Mouse (Mus musculus): ENCODE results near the gene Tlx2. TPM values are rescaled to one million over a fixed set of nuclear protein-coding genes. Genes with fewer than 3 reads are reported as not detected.
A peak's percentile ranks its signal among the peaks of the same experiment; 100 is the strongest.

Gene Tlx2
- total and polyA plus RNA-seq, 3 experiments, result not detected

- Histone ChIP-seq H3K36me3 (replicated peaks) (peaks cover 12% of the 10 kb centered on the region), H3K27me3 (ENCODE audit: insufficient read depth, low read length) (no peaks in the 10 kb centered on the region), H3K4me1 (ENCODE audit: insufficient read depth, low read depth, low read length) (peaks cover 84% of the 10 kb centered on the region), H3K9me3 (replicated peaks) (no peaks in the 10 kb centered on the region), H3K4me3 (ENCODE audit: low read depth, low read length) (no peak overlapping the region)
- ATAC-seq (ENCODE audit: extremely low read depth, insufficient number of reproducible peaks, low FRiP score, poor library complexity, severe bottlenecking), result no peak
- no peak for DNase-seq (ENCODE audit: low spot score)
- no peak for TF ChIP-seq POLR2AphosphoS5 (IDR thresholded peaks at IDR 0.05; ENCODE audit: insufficient replicate concordance, low read depth, low read length)
- no peak for TF ChIP-seq TAL1 (conservative IDR thresholded peaks at IDR 0.05; ENCODE audit: low read depth, low read length)
- no peak for TF ChIP-seq GATA1 (IDR thresholded peaks at IDR 0.05; ENCODE audit: borderline replicate concordance, low read length)
These were observed 45.7 kb downstream of the Tlx2 start for GRCm38 (mm10) chr6:83024421-83024820.

- DNase-seq (ENCODE audit: low spot score) (no peak), ATAC-seq (ENCODE audit: extremely low read depth, insufficient number of reproducible peaks, low FRiP score, poor library complexity, severe bottlenecking) (no peak)
- Histone ChIP-seq H3K4me1 (ENCODE audit: insufficient read depth, low read depth, low read length) (peaks cover 84% of the 10 kb centered on the region), H3K4me3 (ENCODE audit: low read depth, low read length) (no peak overlapping the region), H3K36me3 (replicated peaks) (peaks cover 6% of the 10 kb centered on the region), H3K27me3 (ENCODE audit: insufficient read depth, low read length) (no peaks in the 10 kb centered on the region), H3K9me3 (replicated peaks) (no peaks in the 10 kb centered on the region)
- no peak for TF ChIP-seq GATA1 (IDR thresholded peaks at IDR 0.05; ENCODE audit: borderline replicate concordance, low read length)
- TF ChIP-seq POLR2AphosphoS5 (IDR thresholded peaks at IDR 0.05; ENCODE audit: insufficient replicate concordance, low read depth, low read length), result no peak
- TF ChIP-seq CTCF (IDR thresholded peaks at IDR 0.05; ENCODE audit: low read depth, low read length), result no peak
- TF ChIP-seq GATA2 (IDR thresholded peaks at IDR 0.05; ENCODE audit: borderline replicate concordance, low read depth, low read length), result no peak
- no peak for TF ChIP-seq TAL1 (conservative IDR thresholded peaks at IDR 0.05; ENCODE audit: low read depth, low read length)
These were observed 46.3 kb downstream of the Tlx2 start for GRCm38 (mm10) chr6:83023786-83024185.

- DNase-seq (ENCODE audit: low spot score), result no peak
- Histone ChIP-seq H3K36me3 (replicated peaks) (peaks cover 2% of the 10 kb centered on the region), H3K27me3 (ENCODE audit: insufficient read depth, low read length) (no peaks in the 10 kb centered on the region), H3K4me1 (ENCODE audit: insufficient read depth, low read depth, low read length) (peaks cover 81% of the 10 kb centered on the region), H3K9me3 (replicated peaks) (no peaks in the 10 kb centered on the region), H3K4me3 (ENCODE audit: low read depth, low read length) (no peak overlapping the region)
- TF ChIP-seq GATA2 (IDR thresholded peaks at IDR 0.05; ENCODE audit: borderline replicate concordance, low read depth, low read length), result no peak
- TF ChIP-seq POLR2AphosphoS5 (IDR thresholded peaks at IDR 0.05; ENCODE audit: insufficient replicate concordance, low read depth, low read length), result no peak
- TF ChIP-seq CTCF (IDR thresholded peaks at IDR 0.05; ENCODE audit: low read depth, low read length), result no peak
- TF ChIP-seq GATA1 (IDR thresholded peaks at IDR 0.05; ENCODE audit: borderline replicate concordance, low read length), result no peak
- no peak for TF ChIP-seq TAL1 (conservative IDR thresholded peaks at IDR 0.05; ENCODE audit: low read depth, low read length)
- ATAC-seq (ENCODE audit: extremely low read depth, insufficient number of reproducible peaks, low FRiP score, poor library complexity, severe bottlenecking), result no peak
These were observed 47.1 kb downstream of the Tlx2 start for GRCm38 (mm10) chr6:83023008-83023407.

- Histone ChIP-seq H3K4me1 (ENCODE audit: insufficient read depth, low read depth, low read length) (peaks cover 76% of the 10 kb centered on the region), H3K27me3 (ENCODE audit: insufficient read depth, low read length) (no peaks in the 10 kb centered on the region), H3K36me3 (replicated peaks) (no peaks in the 10 kb centered on the region), H3K9me3 (replicated peaks) (no peaks in the 10 kb centered on the region), H3K4me3 (ENCODE audit: low read depth, low read length) (no peak overlapping the region)
- no peak for DNase-seq (ENCODE audit: low spot score)
- TF ChIP-seq GATA1 (IDR thresholded peaks at IDR 0.05; ENCODE audit: borderline replicate concordance, low read length) (no peak), CTCF (IDR thresholded peaks at IDR 0.05; ENCODE audit: low read depth, low read length) (no peak), GATA2 (IDR thresholded peaks at IDR 0.05; ENCODE audit: borderline replicate concordance, low read depth, low read length) (no peak), POLR2AphosphoS5 (IDR thresholded peaks at IDR 0.05; ENCODE audit: insufficient replicate concordance, low read depth, low read length) (no peak), TAL1 (conservative IDR thresholded peaks at IDR 0.05; ENCODE audit: low read depth, low read length) (no peak)
- no peak for ATAC-seq (ENCODE audit: extremely low read depth, insufficient number of reproducible peaks, low FRiP score, poor library complexity, severe bottlenecking)
These were observed 49.1 kb downstream of the Tlx2 start for GRCm38 (mm10) chr6:83020836-83021593.

- Histone ChIP-seq H3K36me3 (replicated peaks) (no peaks in the 10 kb centered on the region), H3K4me1 (ENCODE audit: insufficient read depth, low read depth, low read length) (peaks cover 80% of the 10 kb centered on the region)
These were observed 50.0 kb downstream of the Tlx2 start for GRCm38 (mm10) chr6:83020121-83020520.

GRCm38 (mm10) chr6:83019044-83019443 lies 51.0 kb downstream of the Tlx2 start:
- Histone ChIP-seq H3K36me3 (replicated peaks) (no peaks in the 10 kb centered on the region), H3K4me3 (ENCODE audit: low read depth, low read length) (no peak overlapping the region), H3K9me3 (replicated peaks) (no peaks in the 10 kb centered on the region), H3K27me3 (ENCODE audit: insufficient read depth, low read length) (no peaks in the 10 kb centered on the region), H3K4me1 (ENCODE audit: insufficient read depth, low read depth, low read length) (peaks cover 80% of the 10 kb centered on the region)
- TF ChIP-seq CTCF (IDR thresholded peaks at IDR 0.05; ENCODE audit: low read depth, low read length) (no peak), GATA2 (IDR thresholded peaks at IDR 0.05; ENCODE audit: borderline replicate concordance, low read depth, low read length) (no peak), POLR2AphosphoS5 (IDR thresholded peaks at IDR 0.05; ENCODE audit: insufficient replicate concordance, low read depth, low read length) (no peak), TAL1 (conservative IDR thresholded peaks at IDR 0.05; ENCODE audit: low read depth, low read length) (no peak), GATA1 (IDR thresholded peaks at IDR 0.05; ENCODE audit: borderline replicate concordance, low read length) (no peak)
- ATAC-seq (ENCODE audit: extremely low read depth, insufficient number of reproducible peaks, low FRiP score, poor library complexity, severe bottlenecking) (no peak), DNase-seq (ENCODE audit: low spot score) (no peak)

More at GRCm38 (mm10) chr6:83020121-83020520, 50.0 kb downstream of the Tlx2 start:
- TF ChIP-seq TAL1 (conservative IDR thresholded peaks at IDR 0.05; ENCODE audit: low read depth, low read length) (peak; percentile 37; the same call in 1 of the 2 replicates), CTCF (IDR thresholded peaks at IDR 0.05; ENCODE audit: low read depth, low read length) (no peak), GATA1 (IDR thresholded peaks at IDR 0.05; ENCODE audit: borderline replicate concordance, low read length) (no peak), GATA2 (IDR thresholded peaks at IDR 0.05; ENCODE audit: borderline replicate concordance, low read depth, low read length) (no peak), POLR2AphosphoS5 (IDR thresholded peaks at IDR 0.05; ENCODE audit: insufficient replicate concordance, low read depth, low read length) (no peak)
- Histone ChIP-seq H3K4me3 (ENCODE audit: low read depth, low read length) (no peak overlapping the region), H3K9me3 (replicated peaks) (no peaks in the 10 kb centered on the region), H3K27me3 (ENCODE audit: insufficient read depth, low read length) (no peaks in the 10 kb centered on the region)
- ATAC-seq (ENCODE audit: extremely low read depth, insufficient number of reproducible peaks, low FRiP score, poor library complexity, severe bottlenecking) (no peak), DNase-seq (ENCODE audit: low spot score) (no peak)

Other genes with a start within 250 kb of the Tlx2 start
- not detected in 2 replicates for gene Sema4f, start 130.5 kb downstream of the Tlx2 start, total RNA-seq (2014; fragmentation: Nextera tagmentation)
- gene Sema4f, start 130.5 kb downstream of the Tlx2 start, total RNA-seq (2017), result 0.11 TPM in 1 of 2 replicates, not detected in the other
- gene Sema4f, start 130.5 kb downstream of the Tlx2 start, polyA plus RNA-seq (2012), result not detected in 2 replicates
- 6.7 and 12.3 TPM in 2 replicates for gene M1ap, start 123.4 kb downstream of the Tlx2 start, total RNA-seq (2014; fragmentation: Nextera tagmentation)
- gene M1ap, start 123.4 kb downstream of the Tlx2 start, total RNA-seq (2017), result 3.3 and 3.5 TPM in 2 replicates
- 7.4 and 8.2 TPM in 2 replicates for gene M1ap, start 123.4 kb downstream of the Tlx2 start, polyA plus RNA-seq (2012)
- 5.1 and 7.8 TPM in 2 replicates for gene Dok1, start 36.8 kb downstream of the Tlx2 start, total RNA-seq (2014; fragmentation: Nextera tagmentation)
- 28.4 and 30.6 TPM in 2 replicates for gene Dok1, start 36.8 kb downstream of the Tlx2 start, total RNA-seq (2017)
- gene Dok1, start 36.8 kb downstream of the Tlx2 start, polyA plus RNA-seq (2012), result 78.1 and 82.5 TPM in 2 replicates
- 0.75 and 0.87 TPM in 2 replicates for gene Loxl3, start 36.1 kb downstream of the Tlx2 start, total RNA-seq (2014; fragmentation: Nextera tagmentation)
- gene Loxl3, start 36.1 kb downstream of the Tlx2 start, total RNA-seq (2017), result 0.71 and 1.1 TPM in 2 replicates
- 0.12 and 0.32 TPM in 2 replicates for gene Loxl3, start 36.1 kb downstream of the Tlx2 start, polyA plus RNA-seq (2012)
- gene Aup1, start 15.8 kb downstream of the Tlx2 start, total RNA-seq (2014; fragmentation: Nextera tagmentation), result 409 and 454 TPM in 2 replicates
- gene Aup1, start 15.8 kb downstream of the Tlx2 start, total RNA-seq (2017), result 133 and 163 TPM in 2 replicates
- 1,014 and 1,378 TPM in 2 replicates for gene Aup1, start 15.8 kb downstream of the Tlx2 start, polyA plus RNA-seq (2012)
- gene Htra2, start 15.0 kb downstream of the Tlx2 start, total RNA-seq (2014; fragmentation: Nextera tagmentation), result 36.0 and 39.9 TPM in 2 replicates
- 36.7 and 47.0 TPM in 2 replicates for gene Htra2, start 15.0 kb downstream of the Tlx2 start, total RNA-seq (2017)
- 35.6 and 36.5 TPM in 2 replicates for gene Htra2, start 15.0 kb downstream of the Tlx2 start, polyA plus RNA-seq (2012)
- gene Dqx1, start 12.4 kb downstream of the Tlx2 start, total RNA-seq (2014; fragmentation: Nextera tagmentation), result 23.5 and 28.7 TPM in 2 replicates
- 2.5 and 3.8 TPM in 2 replicates for gene Dqx1, start 12.4 kb downstream of the Tlx2 start, total RNA-seq (2017)
- 1.4 and 2.3 TPM in 2 replicates for gene Dqx1, start 12.4 kb downstream of the Tlx2 start, polyA plus RNA-seq (2012)
- gene Pcgf1, start 7.6 kb upstream of the Tlx2 start, total RNA-seq (2014; fragmentation: Nextera tagmentation), result 41.1 and 57.1 TPM in 2 replicates
- 14.5 and 17.8 TPM in 2 replicates for gene Pcgf1, start 7.6 kb upstream of the Tlx2 start, total RNA-seq (2017)
- 8.7 and 10.8 TPM in 2 replicates for gene Pcgf1, start 7.6 kb upstream of the Tlx2 start, polyA plus RNA-seq (2012)
- not detected in 2 replicates for gene Lbx2, start 16.1 kb upstream of the Tlx2 start, total RNA-seq (2014; fragmentation: Nextera tagmentation)
- not detected in 2 replicates for gene Lbx2, start 16.1 kb upstream of the Tlx2 start, total RNA-seq (2017)
- gene Lbx2, start 16.1 kb upstream of the Tlx2 start, polyA plus RNA-seq (2012), result 0.15 and 0.19 TPM in 2 replicates
- gene Ccdc142, start 31.3 kb upstream of the Tlx2 start, total RNA-seq (2014; fragmentation: Nextera tagmentation), result 1.0 and 3.4 TPM in 2 replicates
- 4.2 and 4.4 TPM in 2 replicates for gene Ccdc142, start 31.3 kb upstream of the Tlx2 start, total RNA-seq (2017)
- 5.5 and 6.3 TPM in 2 replicates for gene Ccdc142, start 31.3 kb upstream of the Tlx2 start, polyA plus RNA-seq (2012)
- 2.6 and 2.9 TPM in 2 replicates for gene Gm42688, start 31.3 kb upstream of the Tlx2 start, total RNA-seq (2014; fragmentation: Nextera tagmentation)
- gene Gm42688, start 31.3 kb upstream of the Tlx2 start, total RNA-seq (2017), result 3.9 and 4.3 TPM in 2 replicates
- gene Gm42688, start 31.3 kb upstream of the Tlx2 start, polyA plus RNA-seq (2012), result 2.5 and 3.4 TPM in 2 replicates
- 17.5 and 22.1 TPM in 2 replicates for gene Mrpl53, start 38.7 kb upstream of the Tlx2 start, total RNA-seq (2014; fragmentation: Nextera tagmentation)
- 28.5 and 32.5 TPM in 2 replicates for gene Mrpl53, start 38.7 kb upstream of the Tlx2 start, total RNA-seq (2017)
- 43.2 and 51.2 TPM in 2 replicates for gene Mrpl53, start 38.7 kb upstream of the Tlx2 start, polyA plus RNA-seq (2012)
- gene Mogs, start 45.2 kb upstream of the Tlx2 start, total RNA-seq (2014; fragmentation: Nextera tagmentation), result 26.5 and 28.3 TPM in 2 replicates
- gene Mogs, start 45.2 kb upstream of the Tlx2 start, total RNA-seq (2017), result 44.6 and 47.7 TPM in 2 replicates
- gene Mogs, start 45.2 kb upstream of the Tlx2 start, polyA plus RNA-seq (2012), result 104 and 116 TPM in 2 replicates
- 30.8 and 49.1 TPM in 2 replicates for gene Wbp1, start 51.3 kb upstream of the Tlx2 start, total RNA-seq (2014; fragmentation: Nextera tagmentation)
- 94.7 and 104 TPM in 2 replicates for gene Wbp1, start 51.3 kb upstream of the Tlx2 start, total RNA-seq (2017)
- 32.3 and 47.9 TPM in 2 replicates for gene Wbp1, start 51.3 kb upstream of the Tlx2 start, polyA plus RNA-seq (2012)
- 19.7 and 20.5 TPM in 2 replicates for gene Ino80b, start 55.1 kb upstream of the Tlx2 start, total RNA-seq (2014; fragmentation: Nextera tagmentation)
- 21.1 and 27.1 TPM in 2 replicates for gene Ino80b, start 55.1 kb upstream of the Tlx2 start, total RNA-seq (2017)
- gene Ino80b, start 55.1 kb upstream of the Tlx2 start, polyA plus RNA-seq (2012), result 121 and 171 TPM in 2 replicates
- gene Rtkn, start 65.2 kb upstream of the Tlx2 start, total RNA-seq (2014; fragmentation: Nextera tagmentation), result 6.8 and 7.6 TPM in 2 replicates
- 4.0 and 4.9 TPM in 2 replicates for gene Rtkn, start 65.2 kb upstream of the Tlx2 start, total RNA-seq (2017)
- gene Rtkn, start 65.2 kb upstream of the Tlx2 start, polyA plus RNA-seq (2012), result 34.2 and 48.4 TPM in 2 replicates
- not detected in 2 replicates for gene Wdr54, start 86.1 kb upstream of the Tlx2 start, total RNA-seq (2014; fragmentation: Nextera tagmentation)
- gene Wdr54, start 86.1 kb upstream of the Tlx2 start, total RNA-seq (2017), result 0.27 TPM in 1 of 2 replicates, not detected in the other
- not detected in 2 replicates for gene Wdr54, start 86.1 kb upstream of the Tlx2 start, polyA plus RNA-seq (2012)
- not detected in 2 replicates for gene 1700003E16Rik, start 86.1 kb upstream of the Tlx2 start, total RNA-seq (2014; fragmentation: Nextera tagmentation)
- 0.12 and 0.16 TPM in 2 replicates for gene 1700003E16Rik, start 86.1 kb upstream of the Tlx2 start, total RNA-seq (2017)
- not detected in 2 replicates for gene 1700003E16Rik, start 86.1 kb upstream of the Tlx2 start, polyA plus RNA-seq (2012)
- gene Dctn1, start 95.6 kb upstream of the Tlx2 start, total RNA-seq (2014; fragmentation: Nextera tagmentation), result 83.0 and 86.3 TPM in 2 replicates
- gene Dctn1, start 95.6 kb upstream of the Tlx2 start, total RNA-seq (2017), result 31.0 and 51.6 TPM in 2 replicates
- 243 and 444 TPM in 2 replicates for gene Dctn1, start 95.6 kb upstream of the Tlx2 start, polyA plus RNA-seq (2012)
- gene Slc4a5, start 149.5 kb upstream of the Tlx2 start, total RNA-seq (2014; fragmentation: Nextera tagmentation), result not detected in 2 replicates
- 0.05 TPM in 1 of 2 replicates, not detected in the other for gene Slc4a5, start 149.5 kb upstream of the Tlx2 start, total RNA-seq (2017)
- gene Slc4a5, start 149.5 kb upstream of the Tlx2 start, polyA plus RNA-seq (2012), result not detected in 2 replicates